Mouse (Mus musculus): Measurements from ENCODE around the gene Fam131c.

DNA sequence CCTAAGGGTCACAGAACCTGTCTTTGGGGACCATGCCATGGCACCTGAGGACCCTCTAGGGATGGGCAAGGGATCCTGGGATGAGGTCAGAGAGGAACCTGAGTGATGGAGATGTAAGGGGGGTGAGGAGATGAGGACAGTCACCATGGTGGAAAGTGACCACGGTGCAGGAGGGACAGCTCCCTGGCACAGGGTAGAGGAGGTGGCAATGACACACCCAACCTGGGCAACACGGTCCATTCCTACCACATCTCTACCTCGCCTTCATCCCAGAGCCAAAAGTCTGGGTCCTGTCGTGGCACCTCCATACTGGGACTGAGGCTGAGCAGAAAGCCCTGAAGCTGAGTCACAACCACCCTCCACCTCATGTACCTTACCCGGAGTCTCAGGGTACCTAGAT, 54.8 kb downstream of the Fam131c start:
- TF ChIP-seq CTCF (IDR thresholded peaks at IDR 0.05; ENCODE audit: low read depth) (no peak), EP300 (IDR thresholded peaks at IDR 0.05; ENCODE audit: low read depth) (no peak)
